Mouse (Mus musculus) layer of hippocampus, adult 2 months (tissue): Measurements from ENCODE around the gene Tars2. TPM values are rescaled to one million over a fixed set of nuclear protein-coding genes. Genes with fewer than 3 reads are reported as not detected.
A peak's percentile ranks its signal among the peaks of the same experiment; 100 is the strongest.
"Not testable (repeated sequence)": the region's sequence is repeated elsewhere in the genome, so short reads cannot be mapped to it uniquely, and the experiment has no call there.

Source experiments
- DNase-seq, 2 experiments: peaks; one replicate each; pipeline ENCODE4 v3.0.0; 2022; ENCODE audit warnings: low spot score in 2 of 2
- H3K27ac ChIP-seq: fragments of 200-600 bp; 2 replicates; pipeline ENCODE4 v1.8.1; 2022
- H3K4me3 ChIP-seq: fragments of 200-600 bp; 2 replicates; pipeline ENCODE4 v1.8.1; 2022; ENCODE audit warnings: mild to moderate bottlenecking
- CTCF ChIP-seq: fragments of 200-600 bp; conservative IDR thresholded peaks from 2 replicates; pipeline ENCODE4 v1.8.1; 2022; ENCODE audit warnings: antibody characterized with exemption, mild to moderate bottlenecking, moderate library complexity
- long read RNA-seq, 2 experiments: library from polyadenylated mRNA; stranded (forward); transcript quantifications; one replicate each; pipeline ENCODE4 v2.0.0; 2021; ENCODE audit warnings: borderline mapping rate in 2 of 2
- total RNA-seq, 2 experiments: library from RNA; stranded (reverse); gene quantifications; 2 replicates each; pipeline ENCODE4 v1.2.3; 2021

The Tars2 gene
- total RNA-seq, result 10 to 100 TPM; 43.1 to 44.0 TPM
- long read RNA-seq, experiment 1, transcript Tars2-201 (18 exons, 2,400 nt), result major isoform, 14 of 27 reads
- long read RNA-seq, experiment 1, partial matches to known transcripts, result 5 of 27 reads
- long read RNA-seq, experiment 1, other reads (novel, unspliced or antisense), result 7 of 27 reads
- long read RNA-seq, experiment 2, transcript Tars2-201 (18 exons, 2,400 nt), result major isoform, 16 of 37 reads
- long read RNA-seq, experiment 2, partial matches to known transcripts, result 6 of 37 reads
- long read RNA-seq, experiment 2, other reads (novel, unspliced or antisense), result 14 of 37 reads

DNA sequence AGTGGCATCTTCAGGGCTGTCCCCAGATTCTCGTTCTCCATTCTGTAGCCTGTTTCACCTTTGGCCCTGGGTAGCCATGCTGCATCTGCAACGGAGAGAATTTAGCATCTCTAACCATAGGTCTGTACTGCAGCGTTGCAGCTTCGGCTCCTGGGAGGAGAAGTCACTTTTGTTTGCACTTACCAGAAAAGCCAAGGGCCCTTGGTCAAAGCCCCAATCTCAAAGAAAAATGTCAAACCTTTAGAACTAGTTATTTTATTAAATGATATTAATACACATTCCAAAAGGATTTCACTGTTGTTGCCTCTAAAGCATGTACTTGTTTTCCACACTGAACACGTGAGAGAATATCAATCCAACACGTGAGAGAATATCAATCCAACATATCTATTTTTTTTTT is at the start of gene Tars2:
TSS of gene Tars2 (minus strand) at position 101 of the 400 bp plus-strand sequence.
- no peak for TF ChIP-seq CTCF
- Histone ChIP-seq H3K4me3 (no peak within 1 kb of the TSS), H3K27ac (no peak within 1 kb of the TSS)
- no peak for DNase-seq

DNA sequence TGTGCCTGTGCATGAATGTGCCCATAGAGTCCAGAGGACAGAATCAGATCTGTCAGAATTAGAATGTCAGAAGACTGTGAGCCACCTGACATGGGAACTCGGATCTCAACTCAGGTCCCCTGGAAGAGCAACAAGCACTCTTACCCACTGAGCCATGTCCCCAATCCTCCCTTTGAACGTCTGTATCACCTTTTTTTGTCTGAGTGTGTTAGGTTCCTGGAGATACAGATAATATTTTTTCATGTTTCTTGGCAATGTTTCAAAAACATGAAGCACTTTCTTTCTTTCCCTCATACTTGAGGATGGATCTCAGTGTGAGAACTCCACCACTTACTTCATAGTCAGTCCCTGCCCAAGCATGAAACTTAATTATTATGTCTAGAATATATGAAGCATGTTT is 48.4 kb upstream of the Tars2 start:
- no peak for TF ChIP-seq CTCF
- Histone ChIP-seq H3K4me3 (no peak overlapping the region), H3K27ac (no peak overlapping the region)
- DNase-seq, result no peak

DNA sequence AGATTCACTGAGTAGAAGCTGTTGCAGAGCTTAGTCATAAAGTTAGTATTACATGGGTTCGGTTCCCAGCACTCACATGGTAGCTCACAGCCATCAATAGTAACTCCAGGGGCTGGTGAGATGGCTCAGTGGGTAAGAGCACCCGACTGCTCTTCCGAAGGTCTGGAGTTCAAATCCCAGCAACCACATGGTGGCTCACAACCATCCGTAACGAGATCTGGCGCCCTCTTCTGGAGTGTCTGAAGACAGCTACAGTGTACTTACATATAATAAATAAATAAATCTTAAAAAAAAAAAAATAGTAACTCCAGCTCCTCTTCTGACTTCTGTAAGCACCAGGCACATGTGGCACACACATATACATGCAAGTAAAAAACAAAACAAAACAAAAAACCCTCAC is 47.6 kb upstream of the Tars2 start:
- peak; percentile 28; the same call in 1 of the 2 replicates for TF ChIP-seq CTCF
- not testable (repeated sequence) for H3K27ac ChIP-seq, H3K4me3 ChIP-seq, DNase-seq

DNA sequence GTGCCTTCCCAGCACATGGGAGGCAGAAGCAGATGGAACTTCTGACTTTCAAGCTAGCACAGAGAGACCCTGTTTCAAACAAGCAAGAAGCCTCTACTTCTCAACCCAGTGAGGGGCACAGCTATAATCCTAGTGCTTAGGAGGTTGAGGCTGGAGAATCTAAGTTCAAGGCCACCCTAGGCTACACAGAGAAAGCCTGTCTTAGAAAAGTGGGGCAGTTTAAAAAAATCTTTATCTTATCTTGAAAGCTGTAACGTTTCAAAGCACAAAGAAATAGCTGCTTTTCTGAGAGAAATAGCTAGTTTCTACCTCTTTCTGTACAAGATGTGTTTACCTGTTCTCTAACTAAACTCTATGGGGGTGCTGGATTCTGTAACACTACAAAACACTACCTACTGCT is 46.7 kb upstream of the Tars2 start:
- H3K4me3 ChIP-seq, result no peak overlapping the region
- no peak for TF ChIP-seq CTCF
- H3K27ac ChIP-seq, result no peak overlapping the region

DNA sequence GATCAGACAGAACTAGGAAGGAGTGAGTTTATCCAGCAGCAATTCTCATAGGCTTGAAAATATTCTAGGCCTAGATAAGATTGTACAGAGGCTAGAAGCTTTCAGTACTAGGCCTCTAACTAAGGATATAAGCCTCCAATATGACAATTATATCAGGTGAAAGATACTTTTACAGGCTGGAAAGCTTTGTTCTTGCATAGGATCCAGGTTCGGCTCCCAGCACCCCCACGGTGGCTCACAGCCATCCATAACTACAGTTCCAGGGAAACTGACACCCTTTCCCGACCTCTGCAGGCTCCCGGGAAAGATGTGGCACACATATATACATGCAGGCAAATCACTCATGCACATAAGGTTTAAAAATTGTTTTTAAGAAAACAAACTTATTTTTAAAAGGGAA is 43.8 kb upstream of the Tars2 start:
- no peak overlapping the region for H3K27ac ChIP-seq
- DNase-seq, result no peak
- no peak for TF ChIP-seq CTCF
- H3K4me3 ChIP-seq, result no peak overlapping the region

More for the DNA sequence above, 46.7 kb upstream of the Tars2 start:
- DNase-seq, result no peak

DNA sequence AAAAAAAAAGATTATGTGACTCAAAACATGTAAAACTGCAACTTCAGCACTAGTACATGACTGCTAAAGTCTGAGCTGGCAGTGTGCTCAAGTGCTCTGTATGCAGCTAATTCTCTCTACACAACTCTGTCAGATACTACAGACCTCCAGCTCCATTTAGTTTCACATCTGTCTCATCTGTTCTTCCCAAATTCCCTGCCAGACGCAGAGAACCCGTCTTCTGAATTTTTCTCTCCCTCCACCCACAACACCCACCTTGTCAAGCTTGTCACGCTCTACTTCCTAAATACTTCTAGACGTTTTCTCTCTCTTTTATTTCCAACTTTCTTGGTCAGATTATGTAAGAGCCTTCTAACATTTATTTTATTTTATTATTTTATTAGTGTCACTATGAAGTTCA is 38.8 kb upstream of the Tars2 start:
- no peak overlapping the region for H3K4me3 ChIP-seq
- DNase-seq, result no peak
- no peak overlapping the region for H3K27ac ChIP-seq
- no peak for TF ChIP-seq CTCF

DNA sequence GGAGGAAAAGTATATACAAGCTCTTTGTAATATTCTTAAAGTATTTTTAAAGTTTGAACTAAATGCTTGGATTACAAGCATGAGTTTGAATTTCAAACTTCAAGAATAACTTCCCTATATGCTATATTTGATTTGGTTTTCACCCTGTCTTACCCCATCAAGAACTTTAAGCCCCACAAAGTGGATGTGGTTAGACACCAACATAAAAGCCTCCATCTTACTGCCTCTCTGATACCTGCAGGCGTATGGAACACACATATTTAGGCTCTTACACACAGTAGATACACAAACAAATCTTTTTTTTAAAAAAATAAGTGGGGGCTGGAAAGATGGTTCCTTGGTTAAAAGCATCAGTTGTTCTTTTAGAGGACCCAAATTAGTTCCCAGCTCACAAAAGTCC is 34.3 kb upstream of the Tars2 start:
- no peak overlapping the region for H3K4me3 ChIP-seq
- DNase-seq, result no peak
- H3K27ac ChIP-seq, result no peak overlapping the region
- TF ChIP-seq CTCF, result no peak

DNA sequence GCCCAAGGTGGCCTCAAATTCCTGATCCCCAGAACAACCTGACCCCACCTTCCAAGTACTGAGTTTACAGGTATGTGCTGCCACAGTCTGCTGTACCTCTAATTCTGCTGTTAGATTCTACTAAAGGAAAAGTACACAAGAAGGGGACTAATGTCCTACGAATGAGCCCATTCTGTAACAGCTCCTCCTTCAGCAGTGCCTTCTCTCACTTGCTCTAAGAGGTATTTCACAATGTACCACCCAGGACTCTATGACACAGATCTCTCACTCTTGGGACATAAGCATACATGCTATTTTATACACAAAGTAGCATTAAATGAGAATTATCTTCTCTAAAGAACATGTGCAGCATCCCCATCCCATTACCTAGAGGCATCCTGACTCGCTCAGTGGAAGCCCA is 33.7 kb upstream of the Tars2 start:
- Histone ChIP-seq H3K4me3 (no peak overlapping the region), H3K27ac (no peak overlapping the region)
- DNase-seq, result no peak
- TF ChIP-seq CTCF, result no peak

DNA sequence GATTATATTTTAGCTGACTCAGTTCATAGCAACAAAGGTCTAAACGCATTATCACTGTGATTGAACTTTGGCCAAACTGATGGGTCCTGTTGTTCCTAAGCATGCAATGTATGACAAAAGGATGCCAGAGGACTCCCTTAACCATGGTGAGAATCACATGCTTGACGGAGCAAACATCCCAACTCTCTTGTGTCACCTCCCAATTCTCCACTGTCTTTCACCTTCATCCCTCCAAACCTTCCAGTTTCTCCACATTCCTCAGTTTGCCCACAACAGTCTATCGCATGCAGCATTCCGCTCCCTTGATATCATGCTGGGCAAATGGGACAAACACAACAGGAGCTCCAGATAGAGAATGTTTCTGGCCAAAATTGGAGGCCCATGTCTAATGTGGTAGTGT is 25.5 kb upstream of the Tars2 start:
- no peak for TF ChIP-seq CTCF
- no peak for DNase-seq
- H3K27ac ChIP-seq, result no peak overlapping the region
- no peak overlapping the region for H3K4me3 ChIP-seq

DNA sequence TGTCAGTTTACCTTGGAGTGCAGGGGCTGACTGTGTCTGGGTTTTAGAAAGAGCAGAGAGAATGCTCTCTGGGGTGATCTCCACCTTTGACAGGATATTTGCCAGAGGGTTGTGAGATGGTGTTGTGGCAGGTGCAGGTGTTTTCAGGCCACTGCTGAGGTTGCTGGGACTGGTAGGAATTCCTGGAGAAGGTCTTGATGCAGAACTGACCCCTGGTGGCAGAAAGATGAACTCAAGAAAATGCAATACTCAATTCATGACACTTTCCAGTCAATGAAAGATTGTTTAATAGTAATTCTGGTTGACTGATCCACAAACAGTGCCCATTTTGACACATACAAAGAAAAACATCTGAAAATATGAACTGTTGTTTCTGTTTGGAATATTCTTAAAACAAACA is 12.0 kb upstream of the Tars2 start:
- no peak overlapping the region for H3K27ac ChIP-seq
- no peak overlapping the region for H3K4me3 ChIP-seq
- peak; percentile 75 for TF ChIP-seq CTCF
- DNase-seq, result no peak

DNA sequence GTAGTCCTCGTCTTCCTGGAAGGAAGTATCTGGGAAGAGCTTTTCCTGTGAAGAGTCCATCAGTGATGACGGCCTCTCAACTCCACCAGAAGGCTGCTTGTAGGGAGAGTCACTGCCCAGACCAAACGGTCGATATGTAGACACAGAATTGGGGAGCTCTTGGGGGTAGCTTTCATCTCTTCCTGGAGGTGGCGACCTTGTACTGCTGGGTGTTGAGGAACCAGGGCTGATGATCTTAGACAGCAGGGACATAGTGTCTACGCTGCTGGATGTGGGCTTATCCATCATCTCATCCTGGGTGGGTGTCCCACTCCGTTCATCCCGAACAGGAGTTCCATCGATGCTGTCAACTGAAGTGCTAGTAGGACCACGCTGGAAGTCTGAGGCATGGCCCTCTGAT is 5.5 kb upstream of the Tars2 start:
- Histone ChIP-seq H3K27ac (no peak overlapping the region), H3K4me3 (no peak overlapping the region)
- no peak for DNase-seq
- peak; percentile 18 for TF ChIP-seq CTCF

DNA sequence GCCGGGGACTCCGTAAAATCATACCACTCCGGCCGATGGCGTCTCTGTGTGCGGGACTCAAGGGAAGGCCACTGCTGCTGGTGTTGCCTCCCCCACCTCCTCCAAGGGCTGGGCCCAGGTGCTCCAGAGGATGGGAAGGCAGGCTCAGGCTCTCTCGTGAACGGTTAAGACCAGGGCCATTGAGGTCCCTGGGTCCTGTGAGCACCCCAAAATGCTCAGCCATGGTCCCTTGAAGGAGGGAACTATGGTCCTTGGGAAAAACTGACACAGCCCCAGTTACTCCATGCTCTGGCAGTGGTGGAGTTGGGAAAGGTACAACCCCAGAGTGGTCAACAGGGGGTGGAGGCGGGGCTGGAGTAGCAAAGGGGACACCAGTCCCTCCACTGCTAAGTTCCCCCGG is 3.8 kb upstream of the Tars2 start:
- Histone ChIP-seq H3K4me3 (no peak overlapping the region), H3K27ac (no peak overlapping the region)
- TF ChIP-seq CTCF, result no peak
- no peak for DNase-seq

DNA sequence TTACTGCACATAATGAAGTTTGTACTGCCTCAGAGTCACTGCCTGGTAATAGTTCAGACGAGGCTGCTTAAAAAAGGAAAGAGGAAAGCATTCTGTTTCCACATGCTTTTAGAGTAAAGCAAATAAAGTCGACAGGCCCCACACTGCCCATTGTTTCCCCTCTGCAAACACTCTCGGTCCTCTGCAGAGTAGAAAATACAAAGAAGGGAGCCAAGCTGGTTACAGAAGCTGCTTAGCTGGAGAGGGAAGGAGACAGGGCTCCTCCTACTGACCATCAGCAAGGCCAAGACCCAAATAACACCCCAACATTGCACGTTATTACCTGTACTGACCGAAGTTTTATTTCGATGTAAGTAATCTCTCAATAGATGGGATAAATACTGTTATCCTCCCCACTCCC is 3.0 kb upstream of the Tars2 start:
- peak; percentile 30 for TF ChIP-seq CTCF
- DNase-seq, result no peak
- no peak overlapping the region for H3K27ac ChIP-seq
- H3K4me3 ChIP-seq, result no peak overlapping the region

DNA sequence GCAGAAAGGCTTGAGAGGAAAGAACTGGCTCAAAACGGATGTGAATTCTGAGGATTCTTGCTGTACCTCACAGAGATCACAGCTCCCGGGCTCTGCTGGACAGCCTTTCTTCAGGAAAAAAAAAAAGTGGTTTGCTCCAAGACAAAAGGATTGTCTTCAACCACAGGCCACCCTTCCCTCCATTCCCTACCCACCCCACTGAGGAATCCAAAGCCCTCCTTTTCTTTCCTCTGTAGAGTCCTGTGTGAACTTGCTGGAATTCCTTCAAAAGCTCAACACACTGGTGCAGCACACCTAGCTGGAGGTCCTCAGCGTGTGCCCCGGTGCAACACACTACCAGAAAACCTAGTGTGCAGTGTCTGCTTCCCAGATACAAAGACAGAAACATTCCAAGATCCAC is 1.8 kb upstream of the Tars2 start:
- Histone ChIP-seq H3K27ac (no peak overlapping the region), H3K4me3 (no peak overlapping the region)
- TF ChIP-seq CTCF, result no peak
- no peak for DNase-seq
